24 mouse cellular contexts compared by ENCODE assay signal in genomic region chr7:74628799-74629468, GRCm38 (mm10).
DNase-seq lines count a peak whose midpoint lies in the region; ATAC-seq and TF ChIP-seq lines count a peak whose summit lies in the region.
"Had no signal": no experiment of that assay in that cellular context is flagged by ENCODE, and none has a peak within 500 bp of the region (broad histone marks: within the 10 kb centered on the region; RNA-seq: fewer than 3 reads in every experiment).

No protein-coding gene starts in this region.

- no peaks in the 10 kb centered on the region for H3K27me3 ChIP-seq in intestine, embryonic 15.5 days (replicated peaks)
- H3K27me3 ChIP-seq in intestine, postnatal 0 days (replicated peaks; ENCODE audit: control insufficient read depth, insufficient read depth, low read length) = no peaks in the 10 kb centered on the region
- no peaks in the 10 kb centered on the region for H3K27me3 ChIP-seq in lung, embryonic 14.5 days (ENCODE audit: insufficient read depth, low read length)
- H3K27me3 ChIP-seq in Patski = no peaks in the 10 kb centered on the region
- no peaks in the 10 kb centered on the region for H3K27me3 ChIP-seq in stomach, embryonic 15.5 days (replicated peaks)
- H3K27me3 ChIP-seq in liver, embryonic 11.5 days (replicated peaks; ENCODE audit: control insufficient read depth, insufficient read depth, low read length) = no peaks in the 10 kb centered on the region
- H3K27me3 ChIP-seq: embryonic facial prominence, embryonic 12.5 days; embryonic facial prominence, embryonic 15.5 days; hindbrain, embryonic 13.5 days had no signal

- no peaks in the 10 kb centered on the region for H3K4me1 ChIP-seq in intestine, embryonic 15.5 days (replicated peaks)
- H3K4me1 ChIP-seq in intestine, postnatal 0 days (replicated peaks; ENCODE audit: control insufficient read depth, insufficient read depth, low read length) = no peaks in the 10 kb centered on the region
- no peaks in the 10 kb centered on the region for H3K4me1 ChIP-seq in lung, embryonic 14.5 days (ENCODE audit: insufficient read depth)
- no peaks in the 10 kb centered on the region for H3K4me1 ChIP-seq in stomach, embryonic 15.5 days
- no peaks in the 10 kb centered on the region for H3K4me1 ChIP-seq in liver, embryonic 11.5 days (replicated peaks; ENCODE audit: control insufficient read depth, insufficient read depth, low read length)
- H3K4me1 ChIP-seq: embryonic facial prominence, embryonic 12.5 days; embryonic facial prominence, embryonic 15.5 days; heart, embryonic 10.5 days; hindbrain, embryonic 10.5 days; hindbrain, embryonic 13.5 days had no signal

- POLR2A ChIA-PET in Patski (lab: Charles Lee) = interaction anchor here (0.7 kb wide), 2 partner anchors 21 to 74 kb away, joined by 3 to 4 read pairs; no protein-coding TSS in a partner anchor

- H3K36me3 ChIP-seq in intestine, embryonic 15.5 days = no peaks in the 10 kb centered on the region
- no peaks in the 10 kb centered on the region for H3K36me3 ChIP-seq in intestine, postnatal 0 days (ENCODE audit: control insufficient read depth, insufficient read depth)
- H3K36me3 ChIP-seq in lung, embryonic 14.5 days (ENCODE audit: insufficient read depth) = no peaks in the 10 kb centered on the region
- no peaks in the 10 kb centered on the region for H3K36me3 ChIP-seq in stomach, embryonic 15.5 days
- no peaks in the 10 kb centered on the region for H3K36me3 ChIP-seq in liver, embryonic 11.5 days (ENCODE audit: control insufficient read depth, insufficient read depth, low read length)
- H3K36me3 ChIP-seq: embryonic facial prominence, embryonic 12.5 days; embryonic facial prominence, embryonic 15.5 days; heart, embryonic 10.5 days; hindbrain, embryonic 10.5 days; hindbrain, embryonic 13.5 days had no signal

- no peaks in the 10 kb centered on the region for H3K9me3 ChIP-seq in intestine, embryonic 15.5 days
- H3K9me3 ChIP-seq in intestine, postnatal 0 days (ENCODE audit: control insufficient read depth) = no peaks in the 10 kb centered on the region
- no peaks in the 10 kb centered on the region for H3K9me3 ChIP-seq in lung, embryonic 14.5 days (ENCODE audit: low read depth, low read length)
- H3K9me3 ChIP-seq in stomach, embryonic 15.5 days = no peaks in the 10 kb centered on the region
- no peaks in the 10 kb centered on the region for H3K9me3 ChIP-seq in liver, embryonic 11.5 days (ENCODE audit: control insufficient read depth, low read length)
- H3K9me3 ChIP-seq: embryonic facial prominence, embryonic 12.5 days; embryonic facial prominence, embryonic 15.5 days; heart, embryonic 10.5 days; hindbrain, embryonic 10.5 days; hindbrain, embryonic 13.5 days had no signal

- no peak overlapping the region for H3K9ac ChIP-seq in intestine, embryonic 15.5 days
- no peak overlapping the region for H3K9ac ChIP-seq in intestine, postnatal 0 days (ENCODE audit: low read depth, low read length)
- H3K9ac ChIP-seq in lung, embryonic 14.5 days = no peak overlapping the region
- no peak overlapping the region for H3K9ac ChIP-seq in stomach, embryonic 15.5 days
- H3K9ac ChIP-seq in liver, embryonic 11.5 days (ENCODE audit: low read depth, low read length) = no peak overlapping the region
- H3K9ac ChIP-seq: embryonic facial prominence, embryonic 12.5 days; embryonic facial prominence, embryonic 15.5 days; forebrain, postnatal 0 days; hindbrain, embryonic 13.5 days had no signal

- CTCF ChIA-PET in Patski (lab: Charles Lee) = interaction anchor here (0.9 to 1.6 kb wide), 4 partner anchors 11 to 70 kb away, joined by 3 to 4 read pairs (median 4); no protein-coding TSS in a partner anchor

- ATAC-seq in intestine, embryonic 15.5 days = peak; percentile 55; the same call in 1 of the 2 replicates
- no peak for ATAC-seq in intestine, postnatal 0 days
- no peak for ATAC-seq in lung, embryonic 14.5 days (ENCODE audit: insufficient read depth)
- peak; percentile 97 for ATAC-seq in Patski
- peak; percentile 66; the same call in 1 of the 2 replicates for ATAC-seq in stomach, embryonic 15.5 days (ENCODE audit: insufficient read depth, low FRiP score, low read depth)
- no peak for ATAC-seq in liver, embryonic 11.5 days (replicated peaks; ENCODE audit: low FRiP score)
- ATAC-seq: CD4-positive, CD25-positive, alpha-beta regulatory T cell, adult 4 months; forebrain, embryonic 14.5 days; forebrain, postnatal 0 days; hindbrain, embryonic 16.5 days had no signal

- in situ Hi-C loops in Patski (cut with MboI; ENCODE audit: low pct_unique_long_range_greater_than_20kb) = no loop called here

- peak; percentile 5 for DNase-seq in lung, embryonic 14.5 days
- no peak for DNase-seq in lung, postnatal 10 days
- DNase-seq in Patski (ENCODE audit: low read depth, low spot score) = peak; percentile 31
- no peak for DNase-seq in right cerebral cortex, postnatal 25 days
- no peak for DNase-seq in liver, embryonic 11.5 days (ENCODE audit: low spot score)
- DNase-seq: adrenal gland, postnatal 14 days; cerebellum, adult 11 months; cerebellum, adult 2 months; cerebellum, adult 9-11 months; cerebellum, postnatal 25 days; forebrain, postnatal 0 days; gastrocnemius, adult 2 months; gastrocnemius, postnatal 14 days had no signal

- no peak overlapping the region for H3K4me3 ChIP-seq in intestine, embryonic 15.5 days (replicated peaks)
- no peak overlapping the region for H3K4me3 ChIP-seq in intestine, postnatal 0 days (ENCODE audit: low read depth, low read length)
- no peak overlapping the region for H3K4me3 ChIP-seq in lung, embryonic 14.5 days (ENCODE audit: low read depth, low read length)
- H3K4me3 ChIP-seq in stomach, embryonic 15.5 days (replicated peaks) = no peak overlapping the region
- H3K4me3 ChIP-seq in liver, embryonic 11.5 days (ENCODE audit: low read depth, low read length) = no peak overlapping the region
- H3K4me3 ChIP-seq: embryonic facial prominence, embryonic 12.5 days; embryonic facial prominence, embryonic 15.5 days; gastrocnemius, adult 2 months; heart, embryonic 10.5 days; hindbrain, embryonic 10.5 days; hindbrain, embryonic 13.5 days had no signal

- H3K4me2 ChIP-seq in intestine, embryonic 15.5 days (replicated peaks) = no peak overlapping the region
- no peak overlapping the region for H3K4me2 ChIP-seq in intestine, postnatal 0 days (replicated peaks; ENCODE audit: low read depth)
- H3K4me2 ChIP-seq in lung, embryonic 14.5 days = no peak overlapping the region
- no peak overlapping the region for H3K4me2 ChIP-seq in stomach, embryonic 15.5 days
- H3K4me2 ChIP-seq in liver, embryonic 11.5 days = no peak overlapping the region
- H3K4me2 ChIP-seq: embryonic facial prominence, embryonic 12.5 days; embryonic facial prominence, embryonic 15.5 days; hindbrain, embryonic 13.5 days had no signal

- H3K27ac ChIP-seq in intestine, embryonic 15.5 days = no peak overlapping the region
- no peak overlapping the region for H3K27ac ChIP-seq in intestine, postnatal 0 days (ENCODE audit: low read depth, low read length)
- no peak overlapping the region for H3K27ac ChIP-seq in lung, embryonic 14.5 days (ENCODE audit: low read depth)
- peak overlapping the region; percentile 44; the same call in 1 of the 2 replicates for H3K27ac ChIP-seq in stomach, embryonic 15.5 days
- H3K27ac ChIP-seq in liver, embryonic 11.5 days (ENCODE audit: low read depth, low read length) = no peak overlapping the region
- H3K27ac ChIP-seq: embryonic facial prominence, embryonic 12.5 days; embryonic facial prominence, embryonic 15.5 days; gastrocnemius, adult 2 months; heart, embryonic 10.5 days; hindbrain, embryonic 10.5 days; hindbrain, embryonic 13.5 days had no signal

- no peak for TF ChIP-seq CTCF in intestine, postnatal 0 days (IDR thresholded peaks at IDR 0.05; ENCODE audit: low read depth)
- no peak for TF ChIP-seq CTCF in lung, embryonic 14.5 days (IDR thresholded peaks at IDR 0.05; ENCODE audit: low read depth)
- TF ChIP-seq CTCF in Patski (IDR thresholded peaks at IDR 0.05) = no peak

- 66% methylated on average over 6 of the region's 6 CpGs for WGBS in intestine, embryonic 15.5 days
- WGBS in intestine, postnatal 0 days = 47% methylated on average over 6 of the region's 6 CpGs
- 62% methylated on average over 6 of the region's 6 CpGs for WGBS in lung, embryonic 14.5 days
- WGBS in stomach, embryonic 15.5 days = 62% methylated on average over 6 of the region's 6 CpGs
- 72% methylated on average over 6 of the region's 6 CpGs for WGBS in liver, embryonic 11.5 days

Comparison
In these comparisons a context has a peak if more than half of its experiments do, and no peak if none do; other contexts are left out.
1. ATAC-seq: peak in intestine, embryonic 15.5 days (single experiment), Patski (single experiment) and stomach, embryonic 15.5 days (single experiment); none in intestine, postnatal 0 days (single experiment), lung, embryonic 14.5 days (single experiment) and liver, embryonic 11.5 days (single experiment).
2. DNase-seq: peak in lung, embryonic 14.5 days (single experiment) and Patski (single experiment); none in lung, postnatal 10 days (single experiment), right cerebral cortex, postnatal 25 days (single experiment) and liver, embryonic 11.5 days (single experiment).